Mouse (Mus musculus): ENCODE results near the gene Slc25a10.
"Not testable (repeated sequence)": the region's sequence is repeated elsewhere in the genome, so short reads cannot be mapped to it uniquely, and the experiment has no call there.

GRCm38 (mm10) chr11:120514262-120514661, 22.6 kb downstream of the Slc25a10 start:
- TF ChIP-seq CTCF (IDR thresholded peaks at IDR 0.05; ENCODE audit: control insufficient read depth, insufficient read depth, insufficient replicate concordance, low read depth, low read length); POLR2A (IDR thresholded peaks at IDR 0.05; ENCODE audit: control insufficient read depth, low read depth, low read length): not testable (repeated sequence)

All from testis, adult 2 months (tissue).